Mouse (Mus musculus) liver, postnatal 0 days (tissue): Measurements from ENCODE around the gene Gm5447.

Experiments
- CTCF ChIP-seq: sonication (generic); IDR thresholded peaks from 2 replicates; pipeline ENCODE4 v1.5.1; 2016; ENCODE audit warnings: antibody characterized with exemption, low read depth
- EP300 ChIP-seq: IDR thresholded peaks from 2 replicates; pipeline ENCODE4 v1.6.1; 2016; ENCODE audit warnings: antibody characterized with exemption, low read depth, mild to moderate bottlenecking

DNA sequence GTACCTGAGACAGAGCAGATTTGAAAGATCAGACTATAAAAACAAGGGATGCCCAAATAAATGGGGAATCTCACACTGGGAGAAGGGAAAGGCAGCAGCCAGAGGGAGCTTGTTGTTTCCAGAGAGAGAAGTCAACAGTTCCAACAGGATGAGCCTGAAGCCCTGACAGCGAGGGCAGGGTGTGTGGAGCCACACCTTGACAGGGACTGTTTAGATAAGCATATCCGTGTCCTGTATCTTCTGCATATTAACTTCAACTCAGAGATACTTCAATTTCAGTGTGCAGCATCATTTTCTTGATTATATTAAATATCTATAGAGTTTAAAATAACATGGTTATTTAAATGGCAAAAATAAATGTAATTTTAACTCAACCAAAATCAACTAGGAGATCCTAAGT, 13.3 kb upstream of the Gm5447 start:
- TF ChIP-seq EP300 (no peak), CTCF (peak; percentile 18; the same call in 1 of the 2 replicates)
